Mouse (Mus musculus): ENCODE results near the gene Lst1.
A peak's percentile ranks its signal among the peaks of the same experiment; 100 is the strongest.

- no peak for TF ChIP-seq HCFC1 (IDR thresholded peaks at IDR 0.05; ENCODE audit: low read depth, low read length)
- no peak for TF ChIP-seq POLR2A (IDR thresholded peaks at IDR 0.05; ENCODE audit: low read depth, low read length)
- no peak for TF ChIP-seq CTCF (conservative IDR thresholded peaks at IDR 0.05 in 1 of 2, IDR thresholded peaks at IDR 0.05 in 1 of 2; ENCODE audit: low read depth in 2 of 2, low read length in 2 of 2)
- no peak for TF ChIP-seq ZMIZ1 (IDR thresholded peaks at IDR 0.05; ENCODE audit: low read depth, low read length)
- no peak for TF ChIP-seq NELFE (IDR thresholded peaks at IDR 0.05; ENCODE audit: low read depth, low read length)
- no peak for TF ChIP-seq MXI1 (IDR thresholded peaks at IDR 0.05; ENCODE audit: low read depth, low read length)
- peak; percentile 62; the same call in 1 of the 2 replicates for TF ChIP-seq MAFK (IDR thresholded peaks at IDR 0.05; ENCODE audit: insufficient replicate concordance, low read length)
Measured at GRCm38 (mm10) chr17:35218516-35219193, 30.4 kb upstream of the Lst1 start.

Data from CH12.LX (cell line).